Mouse (Mus musculus) liver, adult 2 months (tissue): ENCODE data around the gene Pgm5. TPM values are rescaled to one million over a fixed set of nuclear protein-coding genes. Genes with fewer than 3 reads are reported as not detected.
"Not testable (repeated sequence)": the region's sequence is repeated elsewhere in the genome, so short reads cannot be mapped to it uniquely, and the experiment has no call there.

Experiments
- DNase-seq: peaks from one replicate; pipeline ENCODE4 v3.0.0-alpha.2; 2011; ENCODE audit warnings: low read depth, low spot score; ENCODE audit errors: extremely low read depth
- H3K27ac ChIP-seq: fragments of 200-500 bp; replicated peaks from 2 replicates; pipeline ENCODE4 v1.5.1; 2012; ENCODE audit warnings: low read depth, mild to moderate bottlenecking, control low read depth, inconsistent platforms, low read length; ENCODE audit not compliant: insufficient read depth
- H3K27me3 ChIP-seq: fragments of 200-500 bp; 2 replicates; pipeline ENCODE4 v1.6.1; 2012; ENCODE audit warnings: mild to moderate bottlenecking, moderate library complexity, low read length, inconsistent platforms; ENCODE audit not compliant: control insufficient read depth, insufficient read depth
- H3K36me3 ChIP-seq: fragments of 200-500 bp; 2 replicates; pipeline ENCODE4 v1.6.1; 2012; ENCODE audit warnings: low read length, inconsistent platforms; ENCODE audit not compliant: control insufficient read depth, insufficient read depth
- H3K4me1 ChIP-seq: fragments of 200-500 bp; 2 replicates; pipeline ENCODE4 v1.6.1; 2011; ENCODE audit warnings: low read length; ENCODE audit not compliant: control insufficient read depth, insufficient read depth
- H3K4me3 ChIP-seq: fragments of 200-500 bp; 2 replicates; pipeline ENCODE4 v1.5.1; 2011; ENCODE audit warnings: low read depth, mild to moderate bottlenecking, control low read depth, low read length, moderate library complexity; ENCODE audit not compliant: insufficient read depth
- H3K79me2 ChIP-seq: fragments of 200-500 bp; 2 replicates; pipeline ENCODE4 v1.6.1; 2012; ENCODE audit warnings: inconsistent platforms, mild to moderate bottlenecking, low read length, moderate library complexity; ENCODE audit not compliant: control insufficient read depth, insufficient read depth
- H3K9ac ChIP-seq: fragments of 200-500 bp; 2 replicates; pipeline ENCODE4 v1.6.1; 2012; ENCODE audit warnings: low read depth, mild to moderate bottlenecking, control low read depth, inconsistent platforms, low read length
- CTCF ChIP-seq: fragments of 200-500 bp; IDR thresholded peaks from 2 replicates; pipeline ENCODE4 v1.5.1; 2011; ENCODE audit warnings: low read depth, low read length, control low read depth
- POLR2A ChIP-seq: fragments of 200-500 bp; IDR thresholded peaks from 2 replicates; pipeline ENCODE4 v1.6.1; 2011; ENCODE audit warnings: low read length, control low read depth; ENCODE audit not compliant: insufficient read depth; ENCODE audit errors: extremely low read depth
- WGBS: fragments of 180-500 bp; shearing (Covaris S2); methylation state at CpG from one replicate; pipeline ENCODE4 v1.1.7; 2018; 5-methylcytosine and 5-hydroxymethylcytosine counted together
- polyA plus RNA-seq: library from polyadenylated mRNA; depleted of rRNA; stranded (reverse); fragments of >200 nt; gene quantifications from 2 replicates; pipeline ENCODE4 v1.2.3, GENCODE M21; 2012
- total RNA-seq: library from RNA; depleted of rRNA; stranded (reverse); fragments of >200 nt; gene quantifications from 2 replicates; pipeline ENCODE4 v1.2.3, GENCODE M21; 2014

The Pgm5 gene
- total and polyA plus RNA-seq, 2 experiments, result 0.46 to 1.7 TPM

- H3K79me2 ChIP-seq, result no peaks in the 10 kb centered on the region
- WGBS, result 68% methylated on average over 8 of the region's 8 CpGs
- H3K9ac ChIP-seq, result no peak overlapping the region
- DNase-seq, result no peak
- no peaks in the 10 kb centered on the region for H3K36me3 ChIP-seq
- no peaks in the 10 kb centered on the region; the same call in 1 of the 2 replicates for H3K4me1 ChIP-seq
- no peaks in the 10 kb centered on the region for H3K27me3 ChIP-seq
- H3K27ac ChIP-seq, result no peak overlapping the region
- H3K4me3 ChIP-seq, result no peak overlapping the region
- TF ChIP-seq POLR2A (no peak), CTCF (no peak)
Measured at GRCm38 (mm10) chr19:24703680-24704079, 158.0 kb downstream of the Pgm5 start.

DNA sequence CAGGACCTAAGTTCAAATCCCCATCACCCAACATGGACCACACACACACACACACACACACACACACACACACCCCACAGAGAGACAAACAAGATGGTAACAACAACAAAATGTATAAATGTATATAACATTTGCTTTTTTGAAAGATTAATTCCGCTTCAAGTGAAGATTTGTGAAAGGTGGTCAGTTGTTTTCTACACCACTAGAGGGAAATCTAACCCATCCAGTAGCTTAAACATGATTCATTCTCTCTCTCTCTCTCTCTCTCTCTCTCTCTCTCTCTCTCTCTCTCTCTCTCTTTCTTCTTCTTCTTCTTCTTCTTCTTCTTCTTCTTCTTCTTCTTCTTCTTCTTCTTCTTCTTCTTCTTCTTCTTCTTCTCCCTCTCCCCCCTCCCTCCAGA, 158.5 kb downstream of the Pgm5 start:
- H3K4me3 ChIP-seq, H3K4me1 ChIP-seq, H3K9ac ChIP-seq, H3K79me2 ChIP-seq, H3K36me3 ChIP-seq, DNase-seq, H3K27me3 ChIP-seq, H3K27ac ChIP-seq: not testable (repeated sequence)
- 74% methylated on average over 1 of the region's 1 CpGs for WGBS

GRCm38 (mm10) chr19:24701716-24702115, 159.9 kb downstream of the Pgm5 start:
- Histone ChIP-seq H3K36me3 (no peaks in the 10 kb centered on the region), H3K27ac (no peak overlapping the region), H3K9ac (no peak overlapping the region), H3K4me3 (no peak overlapping the region), H3K79me2 (no peaks in the 10 kb centered on the region), H3K27me3 (no peaks in the 10 kb centered on the region), H3K4me1 (no peaks in the 10 kb centered on the region; the same call in 1 of the 2 replicates)
- no peak for DNase-seq
- WGBS, result 66% methylated on average over 8 of the region's 8 CpGs
- no peak for TF ChIP-seq CTCF
- no peak for TF ChIP-seq POLR2A

GRCm38 (mm10) chr19:24700664-24701063, 161.0 kb downstream of the Pgm5 start:
- Histone ChIP-seq H3K27ac (no peak overlapping the region), H3K4me3 (no peak overlapping the region), H3K27me3 (no peaks in the 10 kb centered on the region), H3K4me1 (no peaks in the 10 kb centered on the region; the same call in 1 of the 2 replicates), H3K79me2 (no peaks in the 10 kb centered on the region), H3K9ac (no peak overlapping the region), H3K36me3 (no peaks in the 10 kb centered on the region)
- no peak for DNase-seq
- 87% methylated on average over 5 of the region's 5 CpGs for WGBS
- no peak for TF ChIP-seq CTCF
- TF ChIP-seq POLR2A, result no peak

DNA sequence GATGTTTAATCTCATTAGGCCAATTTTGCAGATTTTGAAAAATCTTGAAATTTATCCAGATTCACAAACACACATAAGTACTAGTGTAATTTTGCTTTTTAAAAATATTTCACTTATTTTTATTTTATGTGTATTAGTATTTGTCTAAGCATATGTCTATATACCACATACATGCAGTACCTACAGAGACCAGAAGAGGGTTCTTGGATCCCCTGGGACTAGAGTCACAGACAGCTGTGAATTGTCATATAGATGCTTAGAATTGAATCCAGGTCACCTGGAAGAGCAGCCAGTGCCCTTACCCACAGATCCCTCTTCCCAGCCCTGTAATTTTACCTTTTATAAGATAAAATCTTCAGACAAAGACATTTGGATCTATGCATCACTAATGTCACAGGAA, 161.7 kb downstream of the Pgm5 start:
- H3K27me3 ChIP-seq, result no peaks in the 10 kb centered on the region
- DNase-seq, result no peak
- H3K79me2 ChIP-seq, result no peaks in the 10 kb centered on the region
- H3K4me3 ChIP-seq, result no peak overlapping the region
- H3K4me1 ChIP-seq, result no peaks in the 10 kb centered on the region; the same call in 1 of the 2 replicates
- TF ChIP-seq POLR2A, result no peak
- no peak for TF ChIP-seq CTCF
- no peak overlapping the region for H3K9ac ChIP-seq
- no peaks in the 10 kb centered on the region for H3K36me3 ChIP-seq
- H3K27ac ChIP-seq, result no peak overlapping the region

- Histone ChIP-seq H3K27me3 (no peaks in the 10 kb centered on the region), H3K4me3 (no peak overlapping the region), H3K4me1 (no peaks in the 10 kb centered on the region; the same call in 1 of the 2 replicates), H3K27ac (no peak overlapping the region), H3K79me2 (no peaks in the 10 kb centered on the region), H3K9ac (no peak overlapping the region), H3K36me3 (no peaks in the 10 kb centered on the region)
- TF ChIP-seq CTCF (no peak), POLR2A (no peak)
- WGBS, result 79% methylated on average over 3 of the region's 3 CpGs
- no peak for DNase-seq
Measured at GRCm38 (mm10) chr19:24699196-24699595, 162.5 kb downstream of the Pgm5 start.
